Mouse (Mus musculus) kidney, postnatal 10 days (tissue): ENCODE measurements at regions not wholly inside any gene's neighbourhood (a gene's known extent, or its start where the extent isn't known, plus 50 kb on each side); places are given as distances from the start of the nearest gene placed in this dataset.
A peak's percentile ranks its signal among the peaks of the same experiment; 100 is the strongest.

Experiments
- DNase-seq: peaks from one replicate; pipeline ENCODE4 v3.0.0; 2021; ENCODE audit warnings: mixed read lengths

GRCm38 (mm10) chr7:72362690-72363089, 56.3 kb upstream of the Mctp2 start:
- peak; percentile 85 for DNase-seq

GRCm38 (mm10) chr7:72391323-72391722, 84.9 kb upstream of the Mctp2 start:
- DNase-seq: peak; percentile 28

- peak; percentile 76 for DNase-seq
Measured at GRCm38 (mm10) chr7:72400056-72400455, 93.6 kb upstream of the Mctp2 start.

- no peak for DNase-seq
Measured at GRCm38 (mm10) chr7:72406131-72406530, 99.7 kb upstream of the Mctp2 start.

- no peak for DNase-seq
Measured at GRCm38 (mm10) chr7:72408409-72408986, 102.1 kb upstream of the Mctp2 start.

GRCm38 (mm10) chr7:72438552-72438951, 132.1 kb upstream of the Mctp2 start:
- DNase-seq: peak; percentile 25

- peak; percentile 7 for DNase-seq
Measured at GRCm38 (mm10) chr7:72442001-72442400, 135.6 kb upstream of the Mctp2 start.

- DNase-seq: no peak
Measured at GRCm38 (mm10) chr7:72444016-72444415, 137.6 kb upstream of the Mctp2 start.

GRCm38 (mm10) chr7:72444792-72445191, 138.4 kb upstream of the Mctp2 start:
- DNase-seq: no peak

GRCm38 (mm10) chr7:72446911-72447310, 140.5 kb upstream of the Mctp2 start:
- no peak for DNase-seq

- DNase-seq: no peak
Measured at GRCm38 (mm10) chr7:72462978-72463377, 156.6 kb upstream of the Mctp2 start.

- no peak for DNase-seq
Measured at GRCm38 (mm10) chr7:72464658-72465057, 158.2 kb upstream of the Mctp2 start.

- no peak for DNase-seq
Measured at GRCm38 (mm10) chr7:72469691-72470090, 163.3 kb upstream of the Mctp2 start.

- DNase-seq: peak; percentile 60
Measured at GRCm38 (mm10) chr7:72474751-72475150, 168.3 kb upstream of the Mctp2 start.

GRCm38 (mm10) chr7:72478936-72479335, 172.5 kb upstream of the Mctp2 start:
- no peak for DNase-seq

- no peak for DNase-seq
Measured at GRCm38 (mm10) chr7:72481275-72481674, 174.9 kb upstream of the Mctp2 start.

- DNase-seq: no peak
Measured at GRCm38 (mm10) chr7:72490161-72490560, 183.8 kb upstream of the Mctp2 start.

- no peak for DNase-seq
Measured at GRCm38 (mm10) chr7:72493292-72493691, 186.9 kb upstream of the Mctp2 start.

GRCm38 (mm10) chr7:72496933-72497631, 190.7 kb upstream of the Mctp2 start:
- no peak for DNase-seq

GRCm38 (mm10) chr7:72498562-72499230, 192.3 kb upstream of the Mctp2 start:
- peak; percentile 31 for DNase-seq

- no peak for DNase-seq
Measured at GRCm38 (mm10) chr7:72499788-72500187, 193.4 kb upstream of the Mctp2 start.

- no peak for DNase-seq
Measured at GRCm38 (mm10) chr7:72500190-72500589, 193.8 kb upstream of the Mctp2 start.

- no peak for DNase-seq
Measured at GRCm38 (mm10) chr7:72500996-72501395, 194.6 kb upstream of the Mctp2 start.

GRCm38 (mm10) chr7:72501431-72501830, 195.0 kb upstream of the Mctp2 start:
- no peak for DNase-seq
